Mouse (Mus musculus) ovary, adult 10 weeks (tissue): ENCODE measurements around the gene Fstl4. TPM values are rescaled to one million over a fixed set of nuclear protein-coding genes. Genes with fewer than 3 reads are reported as not detected.

Experiments
- polyA plus RNA-seq: library from polyadenylated mRNA; stranded (reverse); fragments of 350-450 nt; fragmentation: Illumina TruSeq; extraction: RNeasy Lipid Tissue Mini Kit (QIAGEN cat#74804); gene quantifications from one replicate; pipeline ENCODE4 v1.2.3, GENCODE M21; 2014

Gene Fstl4
- polyA plus RNA-seq = 0.23 TPM

DNA sequence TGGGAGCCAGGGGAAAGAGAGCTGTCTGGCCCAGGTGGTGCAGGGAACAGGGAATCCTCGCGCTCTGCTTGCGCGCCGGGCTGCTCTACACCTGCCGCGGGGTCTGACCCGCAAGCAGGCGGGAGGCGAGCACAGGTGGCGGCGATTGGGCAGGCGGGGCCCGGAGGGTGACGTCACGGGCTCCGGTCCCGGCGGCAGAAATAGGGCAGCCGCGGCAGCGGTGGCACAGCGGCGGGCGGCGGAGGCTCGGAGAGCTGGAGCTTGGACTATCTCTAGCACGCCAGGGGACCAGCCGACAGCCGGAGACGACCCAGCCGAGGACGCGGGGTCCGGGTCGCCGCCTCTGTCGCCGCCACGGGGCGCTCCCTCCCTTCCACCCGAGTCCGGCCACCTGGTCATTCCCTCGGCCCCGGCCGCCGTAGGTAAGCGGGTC, at the start of gene Fstl4:
Gene Fstl4, plus strand, starts transcription at position 174 of the 433 bp plus-strand sequence.

